Mouse (Mus musculus): ENCODE results near the gene Skint4.

Skint4 gene

DNA sequence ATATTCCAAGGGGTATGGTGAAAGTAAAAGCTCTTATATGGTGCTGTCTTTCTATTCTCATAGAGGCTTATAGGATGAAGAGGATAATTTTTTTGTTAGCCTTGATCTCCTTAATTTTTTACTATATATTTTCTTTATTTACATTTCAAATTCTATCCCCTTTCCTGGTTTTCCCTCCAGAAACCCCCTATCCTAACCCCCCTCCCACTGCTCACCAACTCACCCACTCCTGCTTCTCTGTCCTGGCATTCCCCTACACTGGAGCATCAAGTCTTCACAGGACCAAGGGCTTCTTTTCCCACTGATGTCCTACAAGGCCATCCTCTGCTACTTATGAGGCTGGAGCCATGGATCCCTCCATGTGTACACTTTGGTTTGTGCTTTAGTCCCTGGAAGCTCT, at the start of gene Skint4:
Gene Skint4 (plus strand): TSS at position 301 of the 400 bp plus-strand sequence.
- DNase-seq (ENCODE audit: low spot score): no peak
